Mouse (Mus musculus): ENCODE measurements at regions not wholly inside any gene's neighbourhood (a gene's known extent, or its start where the extent isn't known, plus 50 kb on each side); places are given as distances from the start of the nearest gene placed in this dataset.

DNA sequence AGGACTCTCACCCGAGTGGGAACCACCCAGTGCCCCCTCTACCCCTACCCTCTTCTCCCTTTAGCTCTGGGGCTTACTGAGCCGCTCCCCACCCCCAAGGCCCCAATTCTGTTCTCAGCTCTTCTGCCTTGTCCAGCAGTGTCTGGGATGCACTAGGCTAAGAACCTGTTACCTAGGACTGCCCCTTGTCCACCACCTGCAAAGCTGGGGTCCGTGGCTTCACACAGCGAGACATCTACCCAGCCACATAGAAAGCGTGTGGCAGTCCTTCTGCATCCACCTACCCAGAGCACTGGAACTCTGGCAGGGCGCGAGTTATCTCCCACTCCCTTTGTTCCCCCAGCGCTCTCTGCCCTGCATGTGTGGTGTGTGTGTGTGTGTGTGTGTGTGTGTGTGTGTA, 123.8 kb upstream of the Far2 start:
- no peak for TF ChIP-seq GATA1 (IDR thresholded peaks at IDR 0.05; ENCODE audit: borderline replicate concordance, low read length)
- no peak for TF ChIP-seq FLI1 (IDR thresholded peaks at IDR 0.05; ENCODE audit: low read length)

All from megakaryocyte, embryonic 14.5 days (primary cell).